Mouse (Mus musculus): ENCODE results near the gene Ylpm1.

Ylpm1 gene

GRCm38 (mm10) chr12:85110698-85111592, 114.8 kb downstream of the Ylpm1 start, which contains the start of the genes Prox2 and Dlst:
Gene Prox2, minus strand, starts transcription at chr12:85110759.
Gene Dlst, plus strand, starts transcription at chr12:85110833.
- DNase-seq: peak; percentile 94

DNA sequence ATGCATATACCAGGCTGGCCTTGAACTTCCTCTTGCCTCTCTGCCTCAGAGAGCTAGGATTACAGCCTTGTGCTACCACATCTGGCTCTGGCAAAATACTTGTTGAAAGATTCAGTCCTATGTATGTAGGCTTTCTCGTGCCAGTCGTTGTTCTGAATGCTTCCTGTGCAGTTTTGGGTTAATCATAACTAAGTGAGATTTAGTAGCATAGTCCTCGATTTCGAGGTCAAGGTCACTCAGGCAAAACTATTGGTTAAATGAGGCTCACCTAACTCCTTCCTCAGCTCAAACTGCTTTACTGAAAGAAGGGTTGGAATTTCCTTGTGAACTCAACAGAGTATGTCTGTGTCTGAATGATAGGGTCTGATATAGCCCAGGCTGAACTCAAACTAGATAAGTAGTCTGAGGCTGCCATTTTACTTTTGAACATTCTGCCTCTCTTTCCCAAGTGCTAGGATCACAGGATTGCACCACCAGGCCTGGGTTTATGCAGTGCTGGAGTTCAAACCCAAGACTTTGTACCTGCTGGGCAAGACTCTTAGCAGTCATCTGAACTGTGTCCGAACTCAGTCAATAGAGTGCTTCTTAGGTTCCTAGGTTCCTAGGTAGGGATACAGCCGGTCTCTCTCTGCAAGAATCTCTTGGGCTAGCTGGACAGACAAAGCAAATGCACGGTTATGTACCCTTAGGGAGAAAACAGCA, 116.6 kb downstream of the Ylpm1 start:
- DNase-seq: no peak

- DNase-seq: no peak
Observed at GRCm38 (mm10) chr12:85113337-85113736, 117.2 kb downstream of the Ylpm1 start.

GRCm38 (mm10) chr12:85113917-85114316, 117.8 kb downstream of the Ylpm1 start:
- DNase-seq: no peak

DNA sequence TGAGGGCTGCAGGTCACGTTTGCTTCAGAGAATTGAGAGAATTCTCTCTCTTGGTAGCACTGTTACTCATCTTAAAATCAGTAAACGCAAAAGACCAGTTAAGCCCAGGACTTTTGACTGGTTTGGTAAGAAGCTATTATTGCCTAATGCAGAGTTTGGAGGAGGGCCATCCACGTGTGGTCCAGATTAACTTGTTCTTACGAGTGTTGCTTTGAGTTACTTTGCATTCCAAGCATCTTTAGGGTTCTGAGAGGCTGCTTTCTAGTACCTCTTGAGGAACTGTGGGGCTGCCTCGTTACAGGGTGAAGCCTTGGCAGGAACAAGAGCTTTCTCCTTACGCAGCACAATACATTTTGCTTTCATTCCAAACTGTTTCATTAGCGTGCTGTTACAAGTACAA, 119.6 kb downstream of the Ylpm1 start:
- DNase-seq: no peak

Measured in kidney, postnatal 10 days (tissue).